Mouse (Mus musculus) naive thymus-derived CD4-positive, alpha-beta T cell, adult 2 months (primary cell): ENCODE results near the gene Angptl7.

Experiments used
- DNase-seq: peaks from one replicate; pipeline ENCODE4 v3.0.0-alpha.2; 2011; ENCODE audit warnings: low read depth

The Angptl7 gene

DNA sequence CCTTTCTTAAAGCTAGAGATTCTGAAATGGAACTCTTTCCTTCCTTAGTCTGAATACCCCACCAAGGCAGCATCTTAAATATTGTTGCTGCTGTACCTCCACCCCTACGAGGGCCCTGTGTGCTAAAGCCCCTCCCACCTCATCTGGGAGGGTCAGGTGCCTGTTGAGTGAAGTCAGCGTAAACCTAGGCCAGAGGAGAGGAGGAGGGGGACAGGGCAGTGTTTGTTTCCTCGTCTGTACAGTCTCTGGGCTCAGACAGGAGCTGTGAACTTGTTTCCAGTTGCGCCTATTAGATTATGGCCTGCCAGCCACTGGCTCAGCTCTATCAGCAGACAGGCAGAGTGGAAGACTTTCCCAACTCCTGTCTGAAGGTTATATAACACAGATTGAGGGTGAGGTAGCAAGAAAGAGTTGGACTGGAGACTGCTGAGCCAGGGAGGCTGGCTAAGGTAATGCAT, at the start of gene Angptl7:
TSS of gene Angptl7 (minus strand) at position 51 of the 458 bp plus-strand sequence.
- DNase-seq, result no peak

- DNase-seq, result no peak
Measured at GRCm38 (mm10) chr4:148549106-148549505, 48.8 kb upstream of the Angptl7 start.

GRCm38 (mm10) chr4:148535876-148536275, 35.6 kb upstream of the Angptl7 start:
- DNase-seq, result no peak

DNA sequence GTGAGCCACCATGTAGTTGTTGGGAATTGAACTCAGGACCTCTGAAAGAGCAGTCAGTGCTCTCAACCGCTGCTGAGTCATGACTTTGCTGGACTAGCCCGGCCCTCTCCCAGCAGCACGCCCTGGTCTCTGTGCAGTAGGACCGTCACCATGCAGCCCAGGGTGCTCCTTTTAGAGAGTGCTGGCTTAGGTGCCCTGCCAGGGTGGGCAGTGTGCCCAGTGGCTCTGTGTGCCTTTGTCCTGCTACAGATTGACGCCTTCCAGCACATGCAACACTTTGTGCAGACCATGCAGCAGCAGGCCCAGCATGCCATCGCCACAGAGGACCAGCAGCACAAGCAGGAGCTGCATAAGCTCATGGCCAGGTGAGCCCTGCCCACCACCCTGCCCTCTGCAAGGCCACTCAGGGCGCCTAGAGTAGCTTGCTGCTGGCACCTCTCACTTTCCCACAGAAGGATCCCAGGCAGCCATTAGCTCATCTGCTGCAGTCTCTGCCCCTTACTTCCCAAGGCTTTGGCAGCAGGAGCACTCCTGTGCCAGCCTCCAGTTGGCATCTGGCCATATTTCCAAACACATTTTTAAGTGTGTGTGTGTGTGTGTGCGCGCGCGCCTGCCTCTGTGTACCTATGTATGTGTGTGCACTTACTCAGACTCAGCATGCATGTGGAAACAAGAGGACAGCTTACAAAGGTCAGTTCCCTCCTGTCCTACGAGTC, 33.5 kb upstream of the Angptl7 start:
- DNase-seq, result no peak

- no peak for DNase-seq
Measured at GRCm38 (mm10) chr4:148532516-148532915, 32.3 kb upstream of the Angptl7 start.

DNA sequence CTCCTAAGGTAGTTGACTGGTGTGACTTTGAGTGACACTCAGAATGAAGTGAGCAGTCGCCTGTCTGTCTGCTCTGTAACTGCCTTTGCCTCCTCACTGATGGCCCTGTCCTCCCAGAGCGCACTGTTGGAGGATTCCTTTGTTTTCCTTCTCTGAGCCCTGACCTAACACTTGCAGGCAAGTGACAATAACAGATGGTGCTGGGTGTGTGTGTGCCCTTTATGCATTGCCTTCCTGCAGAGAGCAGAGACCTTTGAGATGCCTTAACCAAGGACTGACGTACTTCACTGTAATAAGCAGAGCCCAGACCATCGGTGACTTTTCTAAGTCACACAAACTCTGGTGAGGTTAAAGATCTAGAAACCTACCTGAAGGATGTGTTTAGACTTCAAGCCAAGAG, 31.1 kb upstream of the Angptl7 start:
- no peak for DNase-seq

DNA sequence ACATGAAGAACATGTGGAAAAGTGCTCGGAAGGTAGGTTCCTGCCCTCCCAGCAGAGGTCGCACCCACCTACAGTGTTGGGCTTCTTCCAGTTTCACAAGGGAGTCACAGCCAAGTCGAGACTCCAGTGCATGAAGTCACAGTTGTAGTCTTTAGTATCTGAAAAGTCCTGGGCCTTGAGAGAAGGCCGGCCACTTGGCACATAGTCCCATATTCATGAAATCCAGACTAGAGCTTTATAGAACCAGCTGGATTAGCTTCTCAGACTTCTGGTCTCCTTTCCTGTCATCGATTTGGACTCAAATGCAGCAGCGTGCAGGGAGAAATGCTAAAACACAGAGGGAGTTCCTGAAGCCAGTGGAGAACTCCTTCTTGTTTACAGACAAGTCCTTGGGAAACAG, 30.5 kb upstream of the Angptl7 start:
- DNase-seq, result no peak

- DNase-seq, result no peak
Measured at GRCm38 (mm10) chr4:148530351-148530750, 30.1 kb upstream of the Angptl7 start.

DNA sequence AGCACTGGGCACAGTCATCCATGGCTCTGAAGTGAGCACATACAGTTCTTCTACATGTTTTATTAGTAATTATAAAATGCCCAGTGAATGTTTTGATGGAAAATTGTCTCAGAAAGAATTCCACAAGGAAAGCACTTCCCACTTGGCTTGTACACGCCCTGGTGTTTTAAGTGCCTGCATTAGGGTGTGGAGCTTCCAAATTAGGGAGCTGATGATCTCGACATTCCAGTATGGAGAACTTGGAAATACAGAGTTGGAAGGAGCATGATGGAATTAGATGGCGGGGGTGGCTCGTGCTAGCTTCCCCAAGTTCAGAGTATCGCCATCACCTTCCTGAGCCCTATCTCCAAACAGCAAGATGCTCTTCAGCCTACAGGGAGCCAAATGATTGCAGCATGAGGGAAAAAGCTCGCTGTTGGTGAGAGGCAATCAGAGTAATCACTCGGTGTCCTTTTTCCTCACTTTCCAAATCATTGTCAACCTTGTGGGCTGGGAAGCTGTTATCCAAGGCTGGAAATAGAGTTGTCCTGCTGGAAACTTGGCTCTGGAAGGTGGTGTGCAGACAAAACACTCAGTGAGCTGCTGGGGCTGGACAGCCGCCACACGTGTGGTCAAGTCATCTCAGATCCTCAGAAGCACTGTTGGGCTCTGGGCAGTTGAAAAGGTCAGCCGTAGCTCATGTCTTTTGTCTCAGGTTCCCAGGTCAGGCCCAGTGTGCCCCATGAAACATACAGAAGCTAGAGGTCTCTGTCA, 27.1 kb upstream of the Angptl7 start:
- DNase-seq, result no peak

DNA sequence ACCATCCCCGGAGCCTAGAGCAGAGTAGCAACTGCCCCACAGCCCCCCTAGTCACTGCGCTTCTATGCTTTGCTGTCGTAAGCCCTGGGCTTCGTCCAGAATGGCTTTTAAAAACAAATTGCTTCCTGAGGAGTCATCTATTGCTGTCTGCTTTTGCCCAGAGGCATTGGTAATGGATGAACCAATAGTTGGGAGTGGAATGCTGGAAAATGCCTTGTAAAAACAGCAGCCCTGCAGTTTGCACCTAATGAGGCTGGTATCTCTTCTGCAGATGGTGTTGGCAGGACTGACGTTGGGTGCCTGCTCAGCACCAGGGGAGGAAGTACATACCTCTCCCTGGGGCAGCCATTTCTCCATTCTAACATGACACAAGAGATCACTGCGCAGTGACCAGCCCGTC, 23.3 kb upstream of the Angptl7 start:
- DNase-seq, result no peak

GRCm38 (mm10) chr4:148518235-148518795, 18.1 kb upstream of the Angptl7 start:
- no peak for DNase-seq

GRCm38 (mm10) chr4:148517809-148518208, 17.5 kb upstream of the Angptl7 start:
- DNase-seq, result no peak

GRCm38 (mm10) chr4:148515313-148515712, 15.1 kb upstream of the Angptl7 start:
- no peak for DNase-seq

DNA sequence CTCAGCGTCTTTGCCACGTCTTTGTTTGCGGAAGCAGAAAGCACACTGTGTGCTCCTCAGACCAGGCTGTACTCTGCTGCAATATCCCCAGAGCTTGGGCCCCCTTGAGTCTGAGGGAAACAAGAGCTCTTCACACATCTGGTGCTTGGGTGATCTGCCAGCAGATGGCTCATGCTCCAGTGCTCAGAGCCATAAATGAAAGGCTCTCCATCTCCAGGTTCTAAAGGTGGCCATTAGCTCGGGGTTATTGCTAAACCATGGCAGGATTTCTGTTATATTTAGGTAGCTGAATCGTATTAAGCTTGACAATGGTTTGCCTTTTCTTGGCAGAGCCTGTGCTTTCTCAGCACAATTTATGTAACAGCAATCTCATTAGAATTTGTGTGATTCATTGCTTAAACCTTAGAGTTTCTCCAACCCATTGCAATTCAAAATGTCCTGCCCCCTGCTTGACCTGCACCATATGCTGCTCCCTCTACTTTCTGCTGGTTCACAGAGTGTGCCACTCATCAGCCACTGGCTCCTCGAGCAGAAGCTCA, 12.8 kb upstream of the Angptl7 start:
- no peak for DNase-seq

- DNase-seq, result no peak
Measured at GRCm38 (mm10) chr4:148511334-148511733, 11.1 kb upstream of the Angptl7 start.

- DNase-seq, result no peak
Measured at GRCm38 (mm10) chr4:148510691-148511090, 10.4 kb upstream of the Angptl7 start.

- DNase-seq, result peak; percentile 44
Measured at GRCm38 (mm10) chr4:148509450-148510084, 9.3 kb upstream of the Angptl7 start.

- DNase-seq, result no peak
Measured at GRCm38 (mm10) chr4:148508084-148508849, 8.0 kb upstream of the Angptl7 start.

DNA sequence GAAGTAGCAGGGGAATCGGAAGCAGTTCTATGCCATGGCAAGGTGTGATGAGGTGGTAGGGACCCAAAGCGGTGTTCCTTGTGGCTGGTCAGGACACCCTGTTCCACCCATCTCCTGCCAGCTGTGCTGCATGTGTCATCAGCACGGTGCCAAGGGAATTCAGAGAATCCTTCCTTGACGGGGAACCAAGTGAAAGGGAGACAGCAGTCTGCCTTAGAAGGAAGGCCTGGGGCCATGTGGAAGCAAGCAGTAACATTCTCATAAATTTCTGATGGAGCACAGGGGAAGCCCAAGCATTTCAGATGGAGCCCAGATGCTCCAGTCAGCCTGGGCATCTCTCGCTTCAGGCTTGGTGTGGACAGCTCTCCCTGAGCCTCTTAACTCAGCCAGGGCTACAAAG, 7.3 kb upstream of the Angptl7 start:
- DNase-seq, result no peak

DNA sequence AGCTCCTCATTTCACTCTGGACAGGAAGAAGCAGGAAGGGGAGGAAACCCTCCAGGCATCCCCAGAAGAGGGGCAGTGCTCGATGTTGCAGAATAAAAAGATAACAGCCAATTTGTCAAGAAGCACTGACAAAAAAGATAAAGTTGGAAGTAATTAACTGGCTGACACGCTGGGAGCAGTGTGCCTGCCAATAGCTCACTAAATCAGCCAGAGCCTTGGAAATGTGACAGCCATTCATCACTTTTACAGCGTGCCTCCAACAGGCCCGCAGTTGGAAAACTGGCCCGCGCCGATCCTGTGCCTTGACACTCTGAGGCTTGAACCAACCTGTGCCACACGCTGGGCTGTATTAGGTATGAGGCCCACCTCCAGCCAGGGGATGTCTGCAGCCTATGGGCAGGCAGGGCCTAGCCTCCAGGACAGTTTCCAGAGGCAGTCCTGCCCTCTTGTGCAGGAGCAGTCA, 4.3 kb upstream of the Angptl7 start:
- DNase-seq, result no peak

DNA sequence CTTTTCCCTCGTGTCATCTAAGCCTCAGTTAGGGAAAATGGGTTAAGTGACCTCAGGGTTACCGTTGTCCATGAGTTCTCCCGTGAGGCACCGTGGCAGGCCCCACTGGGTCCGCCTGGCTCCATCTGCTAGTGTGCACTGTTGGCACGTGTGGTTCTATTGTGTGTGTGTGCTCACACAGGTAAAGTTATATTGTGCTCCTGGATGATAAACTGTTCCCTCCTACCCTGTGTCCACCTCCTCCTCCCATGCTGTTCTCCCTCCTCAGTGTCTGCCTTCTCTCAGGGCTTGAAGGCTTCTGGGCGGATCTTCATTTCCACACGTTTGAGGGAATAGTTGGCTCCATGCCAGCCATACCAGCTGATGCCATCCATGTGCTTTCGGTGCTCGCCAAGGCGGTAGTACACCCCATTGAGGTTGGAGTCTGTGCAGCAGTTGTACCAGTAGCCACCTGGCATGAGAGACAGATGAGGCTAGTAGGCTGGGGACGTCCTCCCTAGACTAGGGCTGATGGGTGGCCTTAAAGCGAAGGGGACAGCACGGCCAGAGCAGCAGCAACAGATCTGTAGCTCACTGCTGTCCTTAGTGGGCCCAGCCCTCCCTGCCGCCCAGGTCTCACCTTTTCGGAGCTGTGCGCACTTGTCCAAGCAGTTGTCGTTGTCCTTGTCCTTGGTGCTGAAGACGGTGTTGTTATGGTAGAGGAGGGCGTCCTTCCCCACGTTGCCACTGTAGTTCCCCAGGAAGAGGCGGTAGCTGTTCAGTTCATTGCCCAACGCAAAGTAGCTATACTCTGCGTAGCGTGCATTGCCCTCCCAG, 4.2 kb downstream of the Angptl7 start:
- DNase-seq, result no peak
